13 mouse cellular contexts compared by ENCODE assay signal in genomic region chr4:137121684-137122083, GRCm38 (mm10).
DNase-seq lines count a peak whose midpoint lies in the region; ATAC-seq and TF ChIP-seq lines count a peak whose summit lies in the region.
"Had no signal": no experiment of that assay in that cellular context is flagged by ENCODE, and none has a peak within 500 bp of the region (broad histone marks: within the 10 kb centered on the region; RNA-seq: fewer than 3 reads in every experiment).

No protein-coding gene starts in this region.

- DNase-seq in liver, adult 2 months (ENCODE audit: extremely low read depth, low read depth, low spot score): peak; percentile 89
- DNase-seq in liver, embryonic 11.5 days (ENCODE audit: low spot score): no peak
- peak; percentile 67 for DNase-seq in lung, embryonic 14.5 days
- peak; percentile 21 for DNase-seq in telencephalon, adult 2 months (ENCODE audit: low read depth, low spot score)
- no peak for DNase-seq in cerebellum, postnatal 25 days
- no peak for DNase-seq in embryo, embryonic 11 days
- DNase-seq: cerebellum, adult 11 months; heart, postnatal 14 days; kidney, postnatal 36 days; thymus, adult 18-20 months had no signal

- H3K9me3 ChIP-seq in liver, embryonic 11.5 days (ENCODE audit: control insufficient read depth, low read length): no peaks in the 10 kb centered on the region
- H3K9me3 ChIP-seq in intestine, embryonic 16.5 days (ENCODE audit: control insufficient read depth, low read length): no peaks in the 10 kb centered on the region
- H3K9me3 ChIP-seq in lung, embryonic 14.5 days (ENCODE audit: low read depth, low read length): no peaks in the 10 kb centered on the region
- H3K9me3 ChIP-seq: midbrain, embryonic 15.5 days had no signal

- H3K79me2 ChIP-seq in liver, adult 2 months (ENCODE audit: control insufficient read depth, insufficient read depth, low read length): no peaks in the 10 kb centered on the region

- H3K36me3 ChIP-seq in liver, adult 2 months (ENCODE audit: control insufficient read depth, insufficient read depth, low read length): no peaks in the 10 kb centered on the region
- no peaks in the 10 kb centered on the region for H3K36me3 ChIP-seq in liver, embryonic 11.5 days (ENCODE audit: control insufficient read depth, insufficient read depth, low read length)
- no peaks in the 10 kb centered on the region for H3K36me3 ChIP-seq in intestine, embryonic 16.5 days (ENCODE audit: control insufficient read depth, insufficient read depth, low read length)
- H3K36me3 ChIP-seq in lung, embryonic 14.5 days (ENCODE audit: insufficient read depth): no peaks in the 10 kb centered on the region
- H3K36me3 ChIP-seq: midbrain, embryonic 15.5 days had no signal

- no peak overlapping the region for H3K4me3 ChIP-seq in liver, adult 2 months (ENCODE audit: insufficient read depth, low read depth, low read length)
- no peak overlapping the region for H3K4me3 ChIP-seq in liver, embryonic 11.5 days (ENCODE audit: low read depth, low read length)
- no peak overlapping the region for H3K4me3 ChIP-seq in intestine, embryonic 16.5 days (ENCODE audit: low read length)
- no peak overlapping the region for H3K4me3 ChIP-seq in lung, embryonic 14.5 days (ENCODE audit: low read depth, low read length)
- H3K4me3 ChIP-seq: midbrain, embryonic 15.5 days had no signal

- no peak overlapping the region for H3K4me2 ChIP-seq in liver, embryonic 11.5 days
- H3K4me2 ChIP-seq in intestine, embryonic 16.5 days (ENCODE audit: low read depth, low read length): no peak overlapping the region
- H3K4me2 ChIP-seq in lung, embryonic 14.5 days: no peak overlapping the region
- H3K4me2 ChIP-seq: midbrain, embryonic 15.5 days had no signal

- 13% methylated on average over 10 of the region's 10 CpGs for WGBS in liver, adult 2 months
- 61% methylated on average over 10 of the region's 10 CpGs for WGBS in liver, embryonic 11.5 days
- WGBS in intestine, embryonic 16.5 days: 42% methylated on average over 10 of the region's 10 CpGs
- WGBS in lung, embryonic 14.5 days: 17% methylated on average over 10 of the region's 10 CpGs

- no peak for TF ChIP-seq CTCF in liver, adult 2 months (IDR thresholded peaks at IDR 0.05; ENCODE audit: low read depth, low read length)
- no peak for TF ChIP-seq CTCF in lung, embryonic 14.5 days (IDR thresholded peaks at IDR 0.05; ENCODE audit: low read depth)

- peaks cover 2% of the 10 kb centered on the region for H3K4me1 ChIP-seq in liver, adult 2 months (ENCODE audit: control insufficient read depth, insufficient read depth, low read length)
- no peaks in the 10 kb centered on the region for H3K4me1 ChIP-seq in liver, embryonic 11.5 days (replicated peaks; ENCODE audit: control insufficient read depth, insufficient read depth, low read length)
- peaks cover 13% of the 10 kb centered on the region for H3K4me1 ChIP-seq in intestine, embryonic 16.5 days (ENCODE audit: control insufficient read depth, insufficient read depth, low read length)
- peaks cover 4% of the 10 kb centered on the region; the same call in 1 of the 2 replicates for H3K4me1 ChIP-seq in lung, embryonic 14.5 days (ENCODE audit: insufficient read depth)

- ATAC-seq in liver, embryonic 11.5 days (replicated peaks; ENCODE audit: low FRiP score): no peak
- ATAC-seq in intestine, embryonic 16.5 days: peak; percentile 62; the same call in 1 of the 2 replicates
- ATAC-seq in lung, embryonic 14.5 days (ENCODE audit: insufficient read depth): no peak
- ATAC-seq: forebrain, embryonic 14.5 days; midbrain, embryonic 15.5 days had no signal

- TF ChIP-seq POLR2A in liver, adult 2 months (IDR thresholded peaks at IDR 0.05; ENCODE audit: extremely low read depth, insufficient read depth, low read length): no peak

- H3K9ac ChIP-seq in liver, adult 2 months (ENCODE audit: low read depth, low read length): no peak overlapping the region
- H3K9ac ChIP-seq in liver, embryonic 11.5 days (ENCODE audit: low read depth, low read length): no peak overlapping the region
- H3K9ac ChIP-seq in intestine, embryonic 16.5 days (ENCODE audit: low read depth, low read length): no peak overlapping the region
- no peak overlapping the region for H3K9ac ChIP-seq in lung, embryonic 14.5 days
- H3K9ac ChIP-seq: midbrain, embryonic 15.5 days had no signal

- no peak overlapping the region for H3K27ac ChIP-seq in liver, adult 2 months (replicated peaks; ENCODE audit: insufficient read depth, low read depth, low read length)
- no peak overlapping the region for H3K27ac ChIP-seq in liver, embryonic 11.5 days (ENCODE audit: low read depth, low read length)
- H3K27ac ChIP-seq in intestine, embryonic 16.5 days (ENCODE audit: low read length): no peak overlapping the region
- H3K27ac ChIP-seq in lung, embryonic 14.5 days (ENCODE audit: low read depth): no peak overlapping the region
- H3K27ac ChIP-seq: midbrain, embryonic 15.5 days had no signal

- peaks cover 5% of the 10 kb centered on the region for H3K27me3 ChIP-seq in liver, adult 2 months (ENCODE audit: control insufficient read depth, insufficient read depth, low read length)
- H3K27me3 ChIP-seq in liver, embryonic 11.5 days (replicated peaks; ENCODE audit: control insufficient read depth, insufficient read depth, low read length): peaks cover 48% of the 10 kb centered on the region
- H3K27me3 ChIP-seq in intestine, embryonic 16.5 days (replicated peaks; ENCODE audit: control insufficient read depth, insufficient read depth, low read length): no peaks in the 10 kb centered on the region
- peaks cover 27% of the 10 kb centered on the region for H3K27me3 ChIP-seq in lung, embryonic 14.5 days (ENCODE audit: insufficient read depth, low read length)
- H3K27me3 ChIP-seq: midbrain, embryonic 15.5 days had no signal

Comparison
In these comparisons a context has a peak if more than half of its experiments do, and no peak if none do; other contexts are left out.
1. DNase-seq: peak in liver, adult 2 months (single experiment), lung, embryonic 14.5 days (single experiment) and telencephalon, adult 2 months (single experiment); none in liver, embryonic 11.5 days (single experiment), cerebellum, postnatal 25 days (0 of 2) and embryo, embryonic 11 days (single experiment).